Mouse (Mus musculus) cerebellum, postnatal 4 days (tissue): ENCODE measurements at regions not wholly inside any gene's neighbourhood (a gene's known extent, or its start where the extent isn't known, plus 50 kb on each side); places are given as distances from the start of the nearest gene placed in this dataset.
A peak's percentile ranks its signal among the peaks of the same experiment; 100 is the strongest.

Source experiments
- DNase-seq, 2 experiments: peaks; one replicate each; pipeline ENCODE4 v3.0.0; 2022; ENCODE audit warnings: low spot score in 2 of 2, mixed read lengths in 1 of 2

GRCm38 (mm10) chr5:43339671-43340070, 106.7 kb downstream of the Cpeb2 start:
- no peak for DNase-seq

GRCm38 (mm10) chr5:43341475-43341874, 108.5 kb downstream of the Cpeb2 start:
- DNase-seq = no peak

DNA sequence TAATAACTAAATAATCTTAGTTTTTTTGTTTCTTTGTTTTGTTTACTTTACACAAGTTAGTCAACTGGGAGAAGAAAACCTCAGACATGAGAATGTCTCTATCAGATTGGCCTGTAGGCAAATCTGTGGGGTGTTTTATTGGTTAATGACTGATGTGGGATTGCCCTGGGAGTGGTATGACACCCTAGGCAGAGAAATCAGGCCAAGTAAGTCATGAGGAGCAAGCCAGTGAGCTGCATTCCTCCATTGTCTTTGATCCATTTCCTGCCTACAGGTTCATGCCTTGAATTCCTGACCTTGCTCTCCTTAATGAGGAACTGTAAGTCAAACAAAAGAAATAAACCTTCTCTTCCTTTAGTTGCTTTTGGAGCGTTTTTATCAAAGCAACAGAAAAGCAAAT, 111.5 kb downstream of the Cpeb2 start:
- no peak for DNase-seq

DNA sequence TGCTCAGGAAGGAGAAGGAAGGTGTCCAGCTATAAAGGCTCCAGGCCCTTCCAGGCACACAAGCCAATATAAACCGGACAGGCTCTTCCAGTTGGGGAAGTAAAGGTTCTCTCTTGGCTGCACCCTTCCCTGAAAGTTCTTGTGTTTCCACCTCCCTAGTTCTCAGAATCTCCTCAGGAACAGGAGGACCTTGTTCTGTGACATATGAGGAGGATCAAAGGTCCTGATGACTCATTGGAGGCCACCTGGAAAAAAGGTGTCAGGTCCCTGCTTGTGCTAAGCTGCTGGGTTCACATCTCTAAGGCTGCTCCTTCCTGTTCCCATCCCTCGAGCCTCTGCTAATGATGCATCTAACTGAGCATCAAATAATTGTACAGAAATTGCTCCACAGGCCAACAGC, 118.0 kb downstream of the Cpeb2 start:
- no peak for DNase-seq

GRCm38 (mm10) chr5:43353021-43353990, 120.3 kb downstream of the Cpeb2 start:
- peak in 1 of 2 experiments; percentile 33 for DNase-seq

DNA sequence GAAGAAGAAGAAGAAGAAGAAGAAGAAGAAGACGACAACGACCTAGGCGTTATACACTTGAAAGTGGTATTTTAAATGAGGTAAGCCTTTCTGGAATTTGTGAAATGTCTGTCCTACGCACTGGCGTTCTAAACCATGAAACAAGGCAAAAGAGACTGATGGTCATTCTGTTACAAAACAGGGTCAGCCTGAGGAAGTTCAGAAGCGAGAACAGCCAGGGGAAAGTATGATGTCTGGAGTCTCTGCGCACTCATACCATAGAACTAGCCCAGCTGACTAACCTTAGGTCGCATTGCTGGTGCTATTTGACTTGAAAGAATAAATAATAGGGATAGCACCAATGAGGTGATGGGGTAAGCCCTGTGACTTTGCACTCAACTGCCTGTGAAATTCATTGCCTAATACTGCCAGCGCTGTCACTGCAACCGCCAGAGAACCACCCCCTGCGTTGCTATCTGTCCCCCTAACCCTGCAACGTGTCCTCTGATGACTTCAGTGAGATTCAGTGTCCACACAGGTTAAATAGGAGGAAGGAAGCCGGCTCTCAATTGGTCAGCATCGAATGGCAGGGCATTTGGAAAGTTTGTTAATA, 121.5 kb downstream of the Cpeb2 start:
- DNase-seq = no peak

- peak; percentile 59 to 73 for DNase-seq
Observed at GRCm38 (mm10) chr5:43355026-43355580, 122.1 kb downstream of the Cpeb2 start.

DNA sequence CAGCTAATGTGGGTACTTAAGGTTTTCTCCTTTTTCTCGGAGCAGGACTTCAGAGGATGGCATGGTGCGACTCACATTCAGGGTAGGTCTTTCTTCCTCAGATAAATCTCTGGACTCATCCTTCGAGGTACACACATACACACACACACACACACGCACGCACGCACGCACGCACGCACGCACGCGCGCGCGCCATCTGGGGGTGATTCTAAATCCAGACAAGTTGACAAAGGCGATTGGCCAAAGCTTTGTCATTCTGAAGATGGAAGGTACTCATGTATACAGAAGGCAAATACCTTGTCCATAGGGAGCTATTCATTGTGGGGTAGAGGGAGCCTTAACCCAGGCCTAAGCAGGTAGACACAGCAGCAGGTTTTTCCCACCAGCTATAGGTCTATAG, 122.9 kb downstream of the Cpeb2 start:
- no peak for DNase-seq

GRCm38 (mm10) chr5:43357100-43357680, 124.2 kb downstream of the Cpeb2 start:
- no peak for DNase-seq

DNA sequence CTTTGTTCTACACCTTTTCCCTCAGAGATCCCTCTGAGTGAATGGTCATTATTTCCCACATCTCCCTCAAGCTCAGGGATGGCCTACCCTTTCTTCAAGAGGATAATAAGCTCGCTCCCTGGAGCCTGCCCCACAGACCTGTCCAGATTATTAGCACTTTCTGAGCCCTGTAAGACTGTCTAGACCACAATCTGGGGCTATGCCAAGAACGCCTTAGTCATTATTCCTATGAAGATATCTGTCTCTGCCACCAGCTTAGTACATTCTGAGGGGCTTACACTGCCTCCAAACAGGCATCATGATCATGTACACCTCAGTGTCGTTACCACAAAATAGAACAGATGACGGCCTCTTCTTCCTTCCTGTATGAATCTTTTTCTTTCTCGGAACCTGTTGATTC, 124.9 kb downstream of the Cpeb2 start:
- no peak for DNase-seq

DNA sequence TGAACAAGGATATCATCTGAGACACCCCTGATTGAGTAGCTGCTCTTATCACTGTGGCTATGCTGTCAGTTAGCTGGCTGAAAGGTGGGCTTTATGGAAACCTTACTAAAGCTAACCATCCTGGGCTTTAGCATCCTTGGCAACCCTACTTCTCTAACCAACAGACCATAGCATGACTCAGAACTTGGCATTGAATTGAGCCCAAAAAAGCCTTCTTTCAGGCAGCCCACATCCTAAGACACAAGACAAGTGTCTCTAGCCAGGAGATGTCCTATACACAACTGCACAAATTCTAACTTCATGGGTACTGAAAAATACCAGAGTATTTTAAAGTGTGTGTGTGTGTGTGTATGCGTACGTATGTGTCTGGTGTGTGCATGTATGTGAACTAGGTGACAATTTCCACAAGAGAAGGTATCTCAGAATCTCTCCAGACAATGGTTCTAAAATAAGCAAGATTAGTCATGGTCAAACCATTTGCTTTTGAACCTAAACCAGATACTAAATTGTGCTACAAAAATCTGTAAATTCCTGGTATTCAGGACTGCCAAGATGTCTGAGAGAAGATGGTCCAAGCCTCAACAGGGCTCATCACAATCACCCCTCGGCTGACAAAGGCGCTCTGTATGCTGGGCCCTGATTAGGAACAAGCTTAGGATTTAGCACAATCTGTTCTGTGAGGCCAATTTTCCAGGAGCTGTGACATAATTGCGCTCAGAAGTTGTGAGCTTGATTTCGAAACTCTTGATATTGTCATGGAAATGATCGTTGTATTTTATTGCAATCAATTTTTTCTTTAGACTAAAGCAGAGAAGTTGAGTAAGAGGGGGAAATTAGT, 126.2 kb downstream of the Cpeb2 start:
- DNase-seq = no peak

GRCm38 (mm10) chr5:43360298-43360697, 127.3 kb downstream of the Cpeb2 start:
- no peak for DNase-seq

GRCm38 (mm10) chr5:43361026-43361425, 128.1 kb downstream of the Cpeb2 start:
- DNase-seq = no peak

GRCm38 (mm10) chr5:43372385-43372784, 139.4 kb downstream of the Cpeb2 start:
- DNase-seq = no peak

DNA sequence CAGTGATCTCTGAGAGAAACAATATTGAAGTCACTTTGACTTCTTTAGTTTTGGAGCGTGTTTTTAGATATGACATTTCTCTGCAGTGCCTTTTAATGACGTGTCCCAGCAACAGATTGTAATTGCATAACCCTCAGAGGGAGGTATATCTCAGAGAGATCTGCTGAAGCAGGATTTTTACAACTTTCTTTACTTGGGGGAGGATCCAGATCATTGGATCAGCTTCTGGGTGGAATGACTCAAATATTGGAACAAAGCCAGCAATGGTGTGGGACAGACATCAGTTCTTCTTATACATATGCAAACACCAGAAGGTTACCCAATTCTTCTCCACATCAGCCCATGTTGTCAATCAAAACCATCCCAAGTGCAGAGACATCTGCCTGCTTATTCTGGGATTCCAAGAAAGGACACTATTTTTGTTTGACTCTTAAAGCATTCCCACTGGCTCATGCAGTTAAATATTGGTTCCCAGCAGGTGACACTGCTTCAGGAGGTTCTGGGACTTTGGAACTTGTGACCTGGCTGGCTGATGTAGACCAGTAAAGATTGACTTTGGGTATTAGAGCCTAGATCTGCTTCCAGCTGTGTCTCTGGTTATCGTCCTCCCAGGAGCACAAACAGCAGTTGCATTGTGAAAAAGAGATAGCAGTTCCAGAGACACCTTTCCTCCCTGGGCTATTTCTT, 130.5 kb upstream of the C1qtnf7 start:
- DNase-seq = no peak

GRCm38 (mm10) chr5:43390997-43391396, 124.3 kb upstream of the C1qtnf7 start:
- DNase-seq = no peak

DNA sequence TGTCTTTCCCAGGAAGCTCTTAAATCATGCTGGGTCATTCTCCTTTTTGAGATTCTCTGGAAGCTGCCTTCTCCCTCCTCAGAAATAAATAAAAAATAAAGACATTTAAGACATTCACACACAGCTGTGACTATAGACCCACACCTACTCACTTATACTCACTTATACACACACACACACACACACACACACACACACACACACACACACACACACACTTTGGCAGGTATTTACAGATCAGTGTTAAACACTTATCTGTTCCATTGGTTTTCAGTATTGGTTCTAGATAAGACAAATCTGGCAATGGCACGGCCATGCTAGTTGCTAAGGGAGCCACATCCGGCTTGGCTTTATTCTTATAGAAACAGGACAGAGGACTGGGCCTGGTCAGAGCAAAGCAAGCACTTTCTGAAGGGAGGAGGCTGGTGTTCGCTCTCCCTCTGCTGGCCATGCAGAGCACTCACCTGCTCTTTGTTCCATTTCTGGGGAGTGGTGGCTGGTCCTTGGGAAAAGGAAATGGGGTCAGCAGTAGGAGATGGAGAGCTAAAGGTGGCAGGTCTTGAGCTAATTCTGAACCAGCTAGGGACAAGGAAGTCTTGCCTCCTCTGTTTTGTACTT, 123.8 kb upstream of the C1qtnf7 start:
- peak in 1 of 2 experiments; percentile 23 for DNase-seq

- DNase-seq = peak in 1 of 2 experiments; percentile 4
Observed at GRCm38 (mm10) chr5:43392908-43393545, 122.3 kb upstream of the C1qtnf7 start.

- DNase-seq = no peak
Observed at GRCm38 (mm10) chr5:43417259-43417658, 98.1 kb upstream of the C1qtnf7 start.
